Mouse (Mus musculus) ES-Bruce4 (cell line): ENCODE data around the gene Nobox.

ENCODE experiments used
- CTCF ChIP-seq: IDR thresholded peaks from one replicate; pipeline ENCODE4 v1.8.1; 2011; ENCODE audit warnings: low read depth, low read length
- EP300 ChIP-seq: IDR thresholded peaks from 2 replicates; pipeline ENCODE4 v1.6.1; 2011; ENCODE audit warnings: low read depth, low read length; ENCODE audit not compliant: insufficient read depth
- POLR2A ChIP-seq: IDR thresholded peaks from one replicate; pipeline ENCODE4 v1.8.1; 2011; ENCODE audit warnings: low read length; ENCODE audit not compliant: insufficient read depth

DNA sequence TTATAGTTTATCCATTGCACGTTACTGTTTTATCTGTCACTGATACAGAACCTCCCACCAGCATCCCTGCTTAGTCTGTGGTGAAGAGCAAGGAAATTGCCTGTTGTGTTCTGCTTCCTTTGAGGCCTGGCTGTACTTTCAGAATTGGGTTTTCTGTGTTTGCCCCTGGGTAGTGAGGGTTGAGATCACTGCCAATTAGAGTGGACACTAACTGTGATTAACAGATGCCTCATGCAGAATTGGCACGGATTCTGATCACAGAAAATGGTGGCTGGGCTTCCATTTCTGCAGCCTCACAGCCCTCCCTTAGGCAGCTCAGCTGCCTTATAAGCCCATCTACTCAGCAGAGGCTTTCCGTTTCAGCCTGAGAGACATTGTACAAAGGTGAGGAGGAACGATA is 24.1 kb upstream of the Nobox start:
- TF ChIP-seq EP300 (no peak), CTCF (no peak), POLR2A (no peak)
